Mouse (Mus musculus): Measurements from ENCODE around the gene Ogdh. TPM values are rescaled to one million over a fixed set of nuclear protein-coding genes. Genes with fewer than 3 reads are reported as not detected.

Gene Ogdh
- polyA plus RNA-seq, 1 experiment: 153 TPM

DNA sequence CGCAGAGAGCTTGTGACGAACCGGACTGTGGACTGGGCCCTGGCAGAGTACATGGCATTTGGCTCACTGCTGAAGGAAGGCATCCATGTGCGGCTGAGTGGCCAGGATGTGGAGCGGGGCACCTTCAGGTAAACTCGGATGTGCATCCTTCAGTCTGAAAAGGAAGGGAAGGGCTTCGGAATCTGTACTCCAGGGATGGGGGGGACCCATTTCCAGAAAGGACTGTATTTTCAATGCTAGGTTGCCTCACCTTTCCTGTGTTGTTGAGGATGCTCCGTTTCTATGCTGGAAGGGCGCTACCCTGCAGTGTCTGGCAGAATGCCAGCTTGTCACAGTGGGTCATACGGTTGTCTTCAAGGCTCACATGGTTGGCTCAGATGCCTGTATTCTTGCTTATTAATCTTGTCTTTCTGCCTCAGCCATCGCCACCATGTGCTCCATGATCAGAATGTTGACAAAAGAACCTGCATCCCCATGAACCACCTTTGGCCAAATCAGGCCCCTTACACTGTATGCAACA is 57.3 kb downstream of the Ogdh start:
- Histone ChIP-seq H3K36me3 (ENCODE audit: control insufficient read depth, insufficient read depth, low read length) (peaks cover 89% of the 10 kb centered on the region), H3K4me3 (ENCODE audit: control insufficient read depth, insufficient read depth, low read length) (no peak overlapping the region), H3K27me3 (ENCODE audit: control insufficient read depth, insufficient read depth, low read length) (no peaks in the 10 kb centered on the region), H3K4me1 (replicated peaks; ENCODE audit: control insufficient read depth, insufficient read depth, low read length) (no peaks in the 10 kb centered on the region), H3K27ac (ENCODE audit: control insufficient read depth, insufficient read depth, low read length) (no peak overlapping the region)
- no peak for TF ChIP-seq POLR2A (IDR thresholded peaks at IDR 0.05; ENCODE audit: control insufficient read depth, extremely low read depth, insufficient read depth, low read length, poor library complexity)
- no peak for TF ChIP-seq CTCF (IDR thresholded peaks at IDR 0.05; ENCODE audit: borderline replicate concordance, control insufficient read depth, extremely low read depth, insufficient read depth, low read length, poor library complexity)
- no peak for DNase-seq
- 95% methylated on average over 11 of the region's 11 CpGs for WGBS

DNA sequence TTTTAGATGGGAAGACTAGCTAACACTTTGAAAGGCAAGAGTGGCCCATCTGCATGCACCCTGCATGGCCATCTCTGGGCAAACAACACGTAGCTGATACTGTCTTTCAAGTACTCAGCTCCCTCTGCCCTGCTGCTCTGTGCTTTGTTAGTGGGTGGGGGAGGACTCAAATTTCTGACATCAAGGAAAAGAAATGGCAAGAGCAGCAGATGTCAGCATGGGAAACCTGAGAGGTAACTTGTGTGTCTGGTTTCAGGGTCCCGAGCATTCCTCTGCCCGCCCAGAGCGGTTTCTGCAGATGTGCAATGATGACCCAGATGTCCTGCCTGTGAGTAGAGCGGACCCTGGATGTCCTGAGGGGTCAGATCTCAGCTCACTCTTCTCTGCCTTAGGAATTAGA is 58.2 kb downstream of the Ogdh start:
- Histone ChIP-seq H3K36me3 (ENCODE audit: control insufficient read depth, insufficient read depth, low read length) (peaks cover 85% of the 10 kb centered on the region), H3K27me3 (ENCODE audit: control insufficient read depth, insufficient read depth, low read length) (no peaks in the 10 kb centered on the region), H3K4me3 (ENCODE audit: control insufficient read depth, insufficient read depth, low read length) (no peak overlapping the region), H3K4me1 (replicated peaks; ENCODE audit: control insufficient read depth, insufficient read depth, low read length) (no peaks in the 10 kb centered on the region), H3K27ac (ENCODE audit: control insufficient read depth, insufficient read depth, low read length) (no peak overlapping the region)
- DNase-seq: no peak
- 94% methylated on average over 5 of the region's 5 CpGs for WGBS
- TF ChIP-seq POLR2A (IDR thresholded peaks at IDR 0.05; ENCODE audit: control insufficient read depth, extremely low read depth, insufficient read depth, low read length, poor library complexity) (no peak), CTCF (IDR thresholded peaks at IDR 0.05; ENCODE audit: borderline replicate concordance, control insufficient read depth, extremely low read depth, insufficient read depth, low read length, poor library complexity) (no peak)

DNA sequence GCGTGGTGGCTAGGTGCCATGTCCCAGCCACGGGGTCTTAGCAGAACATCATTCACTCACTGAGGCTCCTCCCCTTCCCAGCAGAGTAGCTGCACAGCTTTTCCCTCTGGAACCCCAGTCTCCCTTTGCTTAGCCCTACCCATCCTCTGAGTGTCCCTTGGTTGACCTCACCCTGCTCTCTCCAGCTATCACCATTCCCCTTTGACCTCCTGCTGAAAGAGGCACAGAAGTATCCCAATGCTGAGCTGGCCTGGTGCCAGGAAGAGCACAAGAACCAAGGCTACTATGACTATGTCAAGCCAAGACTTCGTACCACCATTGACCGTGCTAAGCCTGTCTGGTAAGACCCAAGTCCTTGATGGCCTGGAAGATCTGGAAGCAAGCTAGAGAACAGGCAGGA is 63.7 kb downstream of the Ogdh start:
- Histone ChIP-seq H3K27ac (ENCODE audit: control insufficient read depth, insufficient read depth, low read length) (no peak overlapping the region), H3K4me1 (replicated peaks; ENCODE audit: control insufficient read depth, insufficient read depth, low read length) (no peaks in the 10 kb centered on the region), H3K4me3 (ENCODE audit: control insufficient read depth, insufficient read depth, low read length) (no peak overlapping the region), H3K27me3 (ENCODE audit: control insufficient read depth, insufficient read depth, low read length) (no peaks in the 10 kb centered on the region), H3K36me3 (ENCODE audit: control insufficient read depth, insufficient read depth, low read length) (peaks cover 44% of the 10 kb centered on the region)
- no peak for TF ChIP-seq CTCF (IDR thresholded peaks at IDR 0.05; ENCODE audit: borderline replicate concordance, control insufficient read depth, extremely low read depth, insufficient read depth, low read length, poor library complexity)
- TF ChIP-seq POLR2A (IDR thresholded peaks at IDR 0.05; ENCODE audit: control insufficient read depth, extremely low read depth, insufficient read depth, low read length, poor library complexity): no peak
- no peak for DNase-seq
- 90% methylated on average over 4 of the region's 4 CpGs for WGBS

DNA sequence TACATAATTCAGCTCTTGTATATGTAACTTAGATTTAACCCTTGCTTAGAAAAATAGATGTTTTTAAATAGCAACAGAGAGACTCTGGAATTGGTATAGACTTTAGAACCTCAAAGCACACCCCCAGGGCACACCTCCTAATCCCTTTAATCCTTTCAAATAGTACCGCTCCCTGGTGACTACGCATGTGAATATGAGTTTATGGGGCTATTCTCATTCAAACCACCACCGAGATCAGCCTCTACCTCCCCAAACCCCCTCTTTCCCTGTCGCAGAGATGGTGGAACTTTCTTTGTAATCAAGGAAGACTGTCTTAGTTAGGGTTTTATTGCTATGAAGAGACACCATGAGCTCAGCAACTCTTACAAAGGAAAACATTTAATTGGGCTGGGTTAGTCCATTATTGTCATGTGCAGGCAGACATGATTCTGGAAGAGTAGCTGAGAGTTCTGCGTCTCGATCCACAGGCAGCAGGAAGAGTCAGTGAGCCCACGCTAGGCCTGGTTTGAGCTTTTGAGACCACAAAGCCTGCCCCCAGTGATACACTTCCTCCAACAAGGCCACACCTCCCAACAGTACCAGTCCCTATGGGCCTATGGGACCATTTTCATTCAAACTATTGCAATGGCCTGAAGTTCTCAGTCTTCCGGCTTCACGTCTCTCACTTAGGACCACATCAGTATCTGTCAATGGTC is 73.3 kb downstream of the Ogdh start:
- Histone ChIP-seq H3K4me3 (ENCODE audit: control insufficient read depth, insufficient read depth, low read length) (no peak overlapping the region), H3K27me3 (ENCODE audit: control insufficient read depth, insufficient read depth, low read length) (no peaks in the 10 kb centered on the region), H3K4me1 (replicated peaks; ENCODE audit: control insufficient read depth, insufficient read depth, low read length) (peaks cover 2% of the 10 kb centered on the region; the same call in 1 of the 2 replicates), H3K27ac (ENCODE audit: control insufficient read depth, insufficient read depth, low read length) (no peak overlapping the region), H3K36me3 (ENCODE audit: control insufficient read depth, insufficient read depth, low read length) (no peaks in the 10 kb centered on the region)
- TF ChIP-seq POLR2A (IDR thresholded peaks at IDR 0.05; ENCODE audit: control insufficient read depth, extremely low read depth, insufficient read depth, low read length, poor library complexity) (no peak), CTCF (IDR thresholded peaks at IDR 0.05; ENCODE audit: borderline replicate concordance, control insufficient read depth, extremely low read depth, insufficient read depth, low read length, poor library complexity) (no peak)
- 94% methylated on average over 9 of the region's 9 CpGs for WGBS
- no peak for DNase-seq

DNA sequence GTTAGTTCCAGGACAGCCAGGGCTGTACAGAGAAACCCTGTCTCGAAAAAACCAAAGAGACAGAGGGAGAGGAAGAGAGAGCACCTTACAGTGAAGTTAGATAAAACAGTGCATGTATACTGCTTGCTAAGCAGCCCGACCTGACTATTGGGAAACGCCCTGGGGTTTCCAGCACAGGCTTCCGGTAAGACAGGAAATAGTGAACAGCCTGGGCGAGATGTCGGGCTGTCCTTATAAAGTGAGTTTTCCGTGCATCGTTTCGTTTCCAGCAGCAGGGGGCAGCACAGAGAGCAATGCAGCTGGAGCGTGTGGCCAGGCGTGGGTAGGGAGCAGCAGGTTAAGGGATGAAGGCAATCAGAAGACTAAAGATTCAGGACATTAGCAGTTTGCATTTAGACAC is 74.5 kb downstream of the Ogdh start:
- Histone ChIP-seq H3K27me3 (ENCODE audit: control insufficient read depth, insufficient read depth, low read length) (no peaks in the 10 kb centered on the region), H3K4me1 (replicated peaks; ENCODE audit: control insufficient read depth, insufficient read depth, low read length) (peaks cover 2% of the 10 kb centered on the region; the same call in 1 of the 2 replicates), H3K4me3 (ENCODE audit: control insufficient read depth, insufficient read depth, low read length) (no peak overlapping the region), H3K27ac (ENCODE audit: control insufficient read depth, insufficient read depth, low read length) (peak overlapping the region; percentile 62; the same call in 1 of the 2 replicates), H3K36me3 (ENCODE audit: control insufficient read depth, insufficient read depth, low read length) (no peaks in the 10 kb centered on the region)
- DNase-seq: peak; percentile 85
- 8% methylated on average over 11 of the region's 11 CpGs for WGBS
- TF ChIP-seq POLR2A (IDR thresholded peaks at IDR 0.05; ENCODE audit: control insufficient read depth, extremely low read depth, insufficient read depth, low read length, poor library complexity) (0 out of 2 replicates have a peak, but pooled peaks have one; percentile 33), CTCF (IDR thresholded peaks at IDR 0.05; ENCODE audit: borderline replicate concordance, control insufficient read depth, extremely low read depth, insufficient read depth, low read length, poor library complexity) (peak; percentile 85)

DNA sequence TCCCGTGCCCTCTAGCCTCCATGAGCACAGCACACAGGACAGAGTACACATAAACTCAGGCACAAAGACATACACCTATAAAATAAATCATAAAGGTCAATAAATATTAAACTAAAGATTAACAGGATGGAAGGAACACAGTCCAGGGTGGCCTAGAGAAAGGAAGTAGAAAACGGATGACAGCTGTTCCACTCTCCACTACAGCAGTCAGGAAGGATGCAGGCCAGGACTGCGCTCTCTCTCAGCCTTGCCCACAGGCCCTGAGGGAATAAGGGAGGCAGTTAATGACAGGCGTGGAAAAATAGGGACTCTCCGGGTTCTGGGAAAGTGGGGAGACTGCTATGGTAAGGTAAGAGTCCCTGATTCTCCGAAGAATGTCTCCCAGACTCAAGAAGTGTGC is 75.0 kb downstream of the Ogdh start:
- Histone ChIP-seq H3K4me3 (ENCODE audit: control insufficient read depth, insufficient read depth, low read length) (no peak overlapping the region), H3K36me3 (ENCODE audit: control insufficient read depth, insufficient read depth, low read length) (no peaks in the 10 kb centered on the region), H3K27me3 (ENCODE audit: control insufficient read depth, insufficient read depth, low read length) (no peaks in the 10 kb centered on the region), H3K27ac (ENCODE audit: control insufficient read depth, insufficient read depth, low read length) (no peak overlapping the region), H3K4me1 (replicated peaks; ENCODE audit: control insufficient read depth, insufficient read depth, low read length) (peaks cover 2% of the 10 kb centered on the region; the same call in 1 of the 2 replicates)
- no peak for DNase-seq
- TF ChIP-seq CTCF (IDR thresholded peaks at IDR 0.05; ENCODE audit: borderline replicate concordance, control insufficient read depth, extremely low read depth, insufficient read depth, low read length, poor library complexity) (no peak), POLR2A (IDR thresholded peaks at IDR 0.05; ENCODE audit: control insufficient read depth, extremely low read depth, insufficient read depth, low read length, poor library complexity) (no peak)
- 82% methylated on average over 6 of the region's 6 CpGs for WGBS
